ENCODE assay signal across 8 mouse cellular contexts in genomic region chr12:80982326-80982725, GRCm38 (mm10). TPM values are rescaled to one million over a fixed set of nuclear protein-coding genes. Genes with fewer than 3 reads are reported as not detected.
DNase-seq lines count a peak whose midpoint lies in the region; TF ChIP-seq lines count a peak whose summit lies in the region.

No protein-coding gene starts in this region.

- H3K9ac ChIP-seq in liver, adult 2 months (ENCODE audit: low read depth, low read length), result no peak overlapping the region

- H3K27me3 ChIP-seq in liver, adult 2 months (ENCODE audit: control insufficient read depth, insufficient read depth, low read length), result no peaks in the 10 kb centered on the region

- no peak overlapping the region for H3K4me3 ChIP-seq in embryonic fibroblast, embryonic 13.5 days (ENCODE audit: insufficient read depth, low read length)
- H3K4me3 ChIP-seq in liver, adult 2 months (ENCODE audit: insufficient read depth, low read depth, low read length), result no peak overlapping the region

- H3K27ac ChIP-seq in embryonic fibroblast, embryonic 13.5 days (ENCODE audit: insufficient read depth, low read length), result no peak overlapping the region
- no peak overlapping the region for H3K27ac ChIP-seq in liver, adult 2 months (replicated peaks; ENCODE audit: insufficient read depth, low read depth, low read length)

- 0% methylated on average over 7 of the region's 7 CpGs for WGBS in liver, adult 2 months

- TF ChIP-seq CTCF in embryonic fibroblast, embryonic 13.5 days (IDR thresholded peaks at IDR 0.05; ENCODE audit: borderline replicate concordance, insufficient read depth, low read length), result peak; percentile 83
- peak; percentile 94 for TF ChIP-seq CTCF in liver, adult 2 months (IDR thresholded peaks at IDR 0.05; ENCODE audit: low read depth, low read length)

- DNase-seq in ovary, postnatal 10 days (ENCODE audit: low spot score), result peak; percentile 65
- DNase-seq in ovary, adult 18-20 months (ENCODE audit: low spot score), result no peak
- peak; percentile 63 for DNase-seq in brain, adult 2 months (ENCODE audit: low read depth, low spot score)
- peak; percentile 24 to 72 for DNase-seq in kidney, adult 8-10 months
- DNase-seq in liver, adult 2 months (ENCODE audit: extremely low read depth, low read depth, low spot score), result no peak
- DNase-seq in retina, postnatal 7 days (ENCODE audit: low read depth, low spot score), result peak; percentile 58
- DNase-seq in urinary bladder, postnatal 25 days (ENCODE audit: low spot score), result peak; percentile 75

- no peaks in the 10 kb centered on the region for H3K4me1 ChIP-seq in embryonic fibroblast, embryonic 13.5 days (ENCODE audit: control insufficient read depth, insufficient read depth, low read length)
- no peaks in the 10 kb centered on the region for H3K4me1 ChIP-seq in liver, adult 2 months (ENCODE audit: control insufficient read depth, insufficient read depth, low read length)

- no peaks in the 10 kb centered on the region for H3K36me3 ChIP-seq in liver, adult 2 months (ENCODE audit: control insufficient read depth, insufficient read depth, low read length)

- no peak for TF ChIP-seq POLR2A in embryonic fibroblast, embryonic 13.5 days (IDR thresholded peaks at IDR 0.05; ENCODE audit: low read depth, low read length)
- TF ChIP-seq POLR2A in liver, adult 2 months (IDR thresholded peaks at IDR 0.05; ENCODE audit: extremely low read depth, insufficient read depth, low read length), result no peak

- no peaks in the 10 kb centered on the region for H3K79me2 ChIP-seq in liver, adult 2 months (ENCODE audit: control insufficient read depth, insufficient read depth, low read length)

RNA-seq across cellular contexts. Expression of gene Slc10a1, which starts 13.8 kb away (rescaled TPM):
- not detected in 2 replicates for polyA plus RNA-seq in embryonic fibroblast, embryonic 13.5 days (2011; ENCODE audit: insufficient read length, low read depth, missing spikeins)
- total RNA-seq in liver, adult 2 months (2014; rRNA removed), result 389 and 508 TPM in 2 replicates
- polyA plus RNA-seq in liver, adult 2 months (2012; rRNA removed), result 1,193 and 1,387 TPM in 2 replicates

RNA-seq across cellular contexts. Expression of gene Srsf5, which starts 37.0 kb away (rescaled TPM):
- polyA plus RNA-seq in embryonic fibroblast, embryonic 13.5 days (2011; ENCODE audit: insufficient read length, low read depth, missing spikeins), result 457 and 480 TPM in 2 replicates
- 232 and 331 TPM in 2 replicates for total RNA-seq in liver, adult 2 months (2014; rRNA removed)
- polyA plus RNA-seq in liver, adult 2 months (2012; rRNA removed), result 198 and 238 TPM in 2 replicates

RNA-seq across cellular contexts. Expression of gene Smoc1, which starts 44.3 kb away (rescaled TPM):
- polyA plus RNA-seq in embryonic fibroblast, embryonic 13.5 days (2011; ENCODE audit: insufficient read length, low read depth, missing spikeins), result 18.0 and 30.2 TPM in 2 replicates
- 28.3 and 36.6 TPM in 2 replicates for total RNA-seq in liver, adult 2 months (2014; rRNA removed)
- polyA plus RNA-seq in liver, adult 2 months (2012; rRNA removed), result 50.7 and 65.7 TPM in 2 replicates

Comparison
In these comparisons a context has a peak if more than half of its experiments do, and no peak if none do; other contexts are left out.
1. DNase-seq: peak in ovary, postnatal 10 days (single experiment), brain, adult 2 months (single experiment), kidney, adult 8-10 months (2 of 2), retina, postnatal 7 days (single experiment) and urinary bladder, postnatal 25 days (single experiment); none in ovary, adult 18-20 months (single experiment) and liver, adult 2 months (single experiment).
2. RNA of gene Slc10a1, which starts 13.8 kb away (polyA plus RNA-seq): 1,193 to 1,387 TPM in liver, adult 2 months; not detected in embryonic fibroblast, embryonic 13.5 days; every median in the first group is over 1,000 times any median in the second.